Mouse (Mus musculus): ENCODE measurements at regions not wholly inside any gene's neighbourhood (a gene's known extent, or its start where the extent isn't known, plus 50 kb on each side); places are given as distances from the start of the nearest gene placed in this dataset.
A peak's percentile ranks its signal among the peaks of the same experiment; 100 is the strongest.

- DNase-seq (ENCODE audit: low spot score in 2 of 2): peak; percentile 9 to 30
Observed at GRCm38 (mm10) chr13:80418480-80419183, 464.6 kb upstream of the Arrdc3 start.

- DNase-seq (ENCODE audit: low spot score in 2 of 2): no peak
Observed at GRCm38 (mm10) chr13:80420341-80420740, 462.8 kb upstream of the Arrdc3 start.
